Mouse (Mus musculus) gastrocnemius, adult 2 months (tissue): ENCODE measurements around the gene Myo1c. TPM values are rescaled to one million over a fixed set of nuclear protein-coding genes. Genes with fewer than 3 reads are reported as not detected.

ENCODE experiments used
- DNase-seq: peaks from one replicate; pipeline ENCODE4 v3.0.0; 2022
- H3K27ac ChIP-seq: fragments of 200-600 bp; 2 replicates; pipeline ENCODE4 v1.8.1; 2022; ENCODE audit warnings: mild to moderate bottlenecking
- H3K4me3 ChIP-seq: fragments of 200-600 bp; 2 replicates; pipeline ENCODE4 v1.8.1; 2022; ENCODE audit warnings: mild to moderate bottlenecking, moderate library complexity
- CTCF ChIP-seq: fragments of 200-600 bp; IDR thresholded peaks from 2 replicates; pipeline ENCODE4 v1.8.1; 2022; ENCODE audit warnings: antibody characterized with exemption, mild to moderate bottlenecking, moderate library complexity
- intact Hi-C: fragments of 180-260 bp; cut with DNase I; formaldehyde crosslinking; loops from one replicate; pipeline ENCODE4 v1.15.1; 2025
- total RNA-seq, 2 experiments: library from RNA; stranded (reverse); gene quantifications; 2 replicates each; pipeline ENCODE4 v1.2.3; 2021

The Myo1c gene
- total RNA-seq, 2 experiments from 2014 or later: 34.1 to 43.9 TPM

GRCm38 (mm10) chr11:75715556-75715955, 65.3 kb downstream of the Myo1c start:
- intact Hi-C loops: loop anchor here (5.0 to 10.0 kb wide), 3 partner anchors 42 to 449 kb away; no protein-coding TSS in a partner anchor
- peak; percentile 60 for DNase-seq

DNA sequence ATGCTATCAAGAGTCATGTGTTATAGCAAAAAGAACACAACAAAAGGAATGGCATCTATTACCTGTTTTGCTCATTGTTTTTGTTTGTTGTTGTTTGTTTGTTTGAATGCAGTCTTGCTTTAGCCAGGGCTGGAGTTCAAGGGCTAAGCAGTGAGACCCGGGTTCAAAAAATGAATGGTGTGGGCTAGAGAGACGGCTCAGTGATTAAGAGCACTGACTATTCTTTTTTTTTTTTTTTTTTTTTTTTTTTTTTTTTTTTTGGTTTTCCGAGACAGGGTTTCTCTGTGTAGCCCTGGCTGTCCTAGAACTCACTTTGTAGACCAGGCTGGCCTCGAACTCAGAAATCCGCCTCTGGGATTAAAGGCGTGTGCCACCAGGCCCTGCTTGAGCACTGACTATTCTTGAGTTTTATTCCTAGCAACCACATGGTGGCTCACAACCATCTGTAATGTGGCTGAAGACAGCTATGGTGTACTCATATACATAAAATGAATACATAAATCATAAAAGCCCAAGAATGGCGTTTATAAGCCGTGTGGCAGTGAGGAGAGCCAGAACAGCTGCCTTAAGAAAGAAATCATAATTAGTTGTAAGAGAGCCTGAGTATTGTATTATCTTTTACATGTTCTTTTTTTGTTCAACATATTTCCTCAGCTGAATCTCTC, 66.5 kb downstream of the Myo1c start:
- Histone ChIP-seq H3K4me3 (no peak overlapping the region), H3K27ac (no peak overlapping the region)
- intact Hi-C loops: loop anchor here (5.0 to 10.0 kb wide), 3 partner anchors 41 to 448 kb away; no protein-coding TSS in a partner anchor
- no peak for DNase-seq
- no peak for TF ChIP-seq CTCF

More at GRCm38 (mm10) chr11:75715556-75715955, 65.3 kb downstream of the Myo1c start:
- Histone ChIP-seq H3K27ac (peak overlapping the region; percentile 64; the same call in 1 of the 2 replicates), H3K4me3 (peak overlapping the region; percentile 45)
- no peak for TF ChIP-seq CTCF

DNA sequence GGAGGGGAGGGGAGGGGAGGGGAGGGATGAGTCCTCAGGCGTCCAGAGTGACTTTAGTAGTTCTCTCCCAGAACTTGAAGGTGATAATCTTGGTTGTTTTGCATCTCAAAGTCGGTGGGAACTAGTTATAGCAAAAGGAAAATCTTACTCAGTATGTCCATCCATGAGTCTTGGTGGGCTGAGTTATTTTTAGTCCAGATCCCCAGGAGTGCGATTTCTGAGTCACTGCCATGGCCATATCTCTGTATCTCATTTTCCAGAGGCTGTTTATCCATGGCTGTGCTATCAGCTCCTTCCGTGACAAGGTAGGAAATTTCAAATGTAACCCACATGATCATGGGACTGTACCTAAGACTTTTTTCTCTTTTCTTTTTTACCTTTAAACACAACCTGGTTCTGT, 72.0 kb downstream of the Myo1c start:
- intact Hi-C loops: no loop called here
- TF ChIP-seq CTCF: no peak
- DNase-seq: no peak
- Histone ChIP-seq H3K27ac (no peak overlapping the region), H3K4me3 (no peak overlapping the region)

Other genes starting within 250 kb of the Myo1c start
- 100 to 1,000 TPM in 1 of 2 experiments, 10 to 100 TPM in 1; 55.5 to 168 TPM for gene Serpinf1, start 227.8 kb upstream of the Myo1c start, total RNA-seq
- not detected for gene Serpinf2, start 210.9 kb upstream of the Myo1c start, total RNA-seq
- gene Wdr81, start 195.8 kb upstream of the Myo1c start, total RNA-seq: 1 to 10 TPM; 4.9 to 6.4 TPM
- 1 to 10 TPM; 2.6 to 3.1 TPM for gene Tlcd2, start 188.8 kb upstream of the Myo1c start, total RNA-seq
- 10 to 100 TPM; 69.3 to 76.7 TPM for gene Prpf8, start 163.7 kb upstream of the Myo1c start, total RNA-seq
- 10 to 100 TPM; 33.4 to 41.9 TPM for gene Rilp, start 140.4 kb upstream of the Myo1c start, total RNA-seq
- gene Scarf1, start 137.0 kb upstream of the Myo1c start, total RNA-seq: 1 to 10 TPM; 2.4 to 5.7 TPM
- 10 to 100 TPM; 19.0 to 41.6 TPM for gene Slc43a2, start 118.8 kb upstream of the Myo1c start, total RNA-seq
- 100 to 1,000 TPM; 151 to 206 TPM for gene Pitpna, start 62.4 kb upstream of the Myo1c start, total RNA-seq
- 10 to 100 TPM; 25.9 to 27.4 TPM for gene Inpp5k, start 19.5 kb upstream of the Myo1c start, total RNA-seq
- gene Crk, start 28.8 kb downstream of the Myo1c start, total RNA-seq: 10 to 100 TPM; 53.4 to 64.3 TPM
- gene Ywhae, start 82.4 kb downstream of the Myo1c start, total RNA-seq: 100 to 1,000 TPM; 545 to 577 TPM
- gene Doc2b, start 145.5 kb downstream of the Myo1c start, total RNA-seq: 1 to 10 TPM; 1.0 to 1.4 TPM